Mouse (Mus musculus): Measurements from ENCODE around the gene Gm7544. TPM values are rescaled to one million over a fixed set of nuclear protein-coding genes. Genes with fewer than 3 reads are reported as not detected.
"Not testable (repeated sequence)": the region's sequence is repeated elsewhere in the genome, so short reads cannot be mapped to it uniquely, and the experiment has no call there.

The Gm7544 gene
- total RNA-seq, 2 experiments from 2014 or later, result not detected

DNA sequence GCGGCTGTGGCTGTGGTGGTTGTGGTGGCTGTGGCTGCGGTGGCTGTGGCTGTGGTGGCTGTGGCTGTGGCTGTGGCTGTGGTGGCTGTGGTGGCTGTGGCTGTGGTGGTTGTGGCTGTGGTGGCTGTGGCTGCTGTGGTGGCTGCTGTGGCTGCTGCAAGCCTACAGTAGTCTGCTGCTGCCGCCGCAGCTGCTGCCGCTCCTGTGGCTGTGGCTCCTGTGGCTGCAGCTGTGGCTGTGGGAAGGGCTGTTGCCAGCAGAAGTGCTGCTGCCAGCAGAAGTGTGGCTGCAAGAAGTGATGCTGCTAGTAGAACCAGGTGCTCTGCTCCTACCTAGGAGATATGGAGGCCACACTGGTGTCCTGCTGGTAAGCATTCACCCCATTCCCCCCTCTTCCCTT, 42.4 kb downstream of the Gm7544 start:
- DNase-seq, result not testable (repeated sequence)

DNA sequence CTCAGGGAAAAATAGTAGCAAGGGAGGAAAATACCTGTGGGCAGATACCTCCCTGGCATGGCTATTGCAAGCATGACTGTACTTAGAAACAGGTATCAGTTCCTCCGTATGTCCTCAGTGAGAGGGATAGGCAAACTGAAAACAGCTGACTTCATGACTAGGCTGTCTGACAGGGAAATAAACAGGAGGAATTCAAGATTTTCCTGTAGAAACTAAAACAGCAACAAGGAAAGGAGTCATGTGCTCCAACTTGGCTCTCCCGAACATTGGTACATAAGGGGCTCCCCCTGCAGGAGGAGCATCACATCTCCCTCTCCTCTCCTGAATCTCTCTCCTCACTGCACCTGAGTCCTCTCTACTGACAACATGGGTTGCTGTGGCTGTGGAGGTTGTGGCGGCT, 42.8 kb downstream of the Gm7544 start, which contains the start of gene A030005L19Rik:
A030005L19Rik (plus strand) TSS at position 301 of the 400 bp plus-strand sequence.
- no peak for DNase-seq

DNA sequence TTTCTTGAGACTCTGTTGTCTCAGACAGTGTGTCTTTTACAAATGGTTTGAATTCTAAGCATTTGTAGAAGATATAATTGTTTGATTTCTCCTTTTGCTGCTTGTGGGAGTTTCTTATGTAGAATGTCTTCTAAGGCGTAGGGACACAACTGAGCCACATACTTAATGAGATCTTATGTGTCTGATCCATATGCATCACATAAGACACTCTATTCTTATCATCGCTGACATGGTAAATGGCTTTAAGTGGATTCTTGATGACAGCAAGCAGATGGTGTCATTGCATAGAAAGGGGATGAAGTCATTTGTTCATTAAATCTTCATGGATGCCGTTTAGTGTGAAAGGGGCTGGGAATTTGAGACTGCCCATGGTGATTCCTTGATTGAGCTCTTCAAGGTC, 49.9 kb downstream of the Gm7544 start:
- DNase-seq, result no peak

Other genes starting within 250 kb of the Gm7544 start
- gene Mff, start 231.1 kb downstream of the Gm7544 start, total RNA-seq (2021), result 100 to 1,000 TPM; 258 to 260 TPM
- gene Tm4sf20, start 187.6 kb downstream of the Gm7544 start, total RNA-seq (2021), result not detected
- not detected for gene Gm47791, start 184.8 kb downstream of the Gm7544 start, total RNA-seq (2021)
- gene Agfg1, start 116.5 kb downstream of the Gm7544 start, total RNA-seq (2021), result 10 to 100 TPM; 80.0 to 80.4 TPM
- under 1 TPM in 1 of 2 experiments, not detected in 1; 0.60 TPM for gene A030005L19Rik, start 42.7 kb downstream of the Gm7544 start, total RNA-seq (2021)
- not detected for gene A030014E15Rik, start 31.1 kb downstream of the Gm7544 start, total RNA-seq (2021)
- gene Gm6217, start 24.6 kb downstream of the Gm7544 start, total RNA-seq (2021), result not detected
- gene A030003K21Rik, start 12.6 kb downstream of the Gm7544 start, total RNA-seq (2021), result not detected
- not detected for gene Gm47955, start 4.3 kb upstream of the Gm7544 start, total RNA-seq (2021)
- gene Gm47959, start 44.5 kb upstream of the Gm7544 start, total RNA-seq (2021), result not detected
- 1 to 10 TPM; 1.8 to 2.1 TPM for gene Slc19a3, start 82.4 kb upstream of the Gm7544 start, total RNA-seq (2021)
- not detected for gene Krtap28-10, start 86.5 kb upstream of the Gm7544 start, total RNA-seq (2021)
- gene Gm47969, start 88.9 kb upstream of the Gm7544 start, total RNA-seq (2021), result not detected
- gene A030005K14Rik, start 103.4 kb upstream of the Gm7544 start, total RNA-seq (2021), result not detected
- not detected for gene Krtap28-13, start 104.9 kb upstream of the Gm7544 start, total RNA-seq (2021)
- gene Ccl20, start 160.8 kb upstream of the Gm7544 start, total RNA-seq (2021), result not detected
- gene Daw1, start 203.7 kb upstream of the Gm7544 start, total RNA-seq (2021), result under 1 TPM; 0.45 to 0.48 TPM